Mouse (Mus musculus): ENCODE measurements at regions not wholly inside any gene's neighbourhood (a gene's known extent, or its start where the extent isn't known, plus 50 kb on each side); places are given as distances from the start of the nearest gene placed in this dataset.
A peak's percentile ranks its signal among the peaks of the same experiment; 100 is the strongest.

DNA sequence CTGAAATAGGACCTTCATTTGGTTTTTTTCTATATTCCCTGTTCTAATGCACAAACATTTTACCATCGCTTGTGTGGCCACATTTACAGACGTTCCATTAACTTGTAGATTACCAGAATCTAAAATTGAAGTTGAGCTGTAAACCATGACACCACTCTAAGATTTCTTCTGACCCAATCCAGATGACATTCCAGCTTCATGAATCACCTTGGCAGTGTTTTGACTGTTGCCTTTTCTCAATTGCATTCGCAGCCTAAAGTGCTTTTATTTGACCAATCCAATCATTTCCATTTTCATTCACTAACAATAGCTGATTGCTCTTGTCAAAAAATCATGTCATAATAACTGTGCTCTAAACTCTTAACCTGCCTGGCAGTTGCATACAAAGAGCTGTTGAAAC, 144.8 kb downstream of the Mdfic start:
- peak; percentile 94 for DNase-seq (ENCODE audit: low read depth, low spot score)

DNA sequence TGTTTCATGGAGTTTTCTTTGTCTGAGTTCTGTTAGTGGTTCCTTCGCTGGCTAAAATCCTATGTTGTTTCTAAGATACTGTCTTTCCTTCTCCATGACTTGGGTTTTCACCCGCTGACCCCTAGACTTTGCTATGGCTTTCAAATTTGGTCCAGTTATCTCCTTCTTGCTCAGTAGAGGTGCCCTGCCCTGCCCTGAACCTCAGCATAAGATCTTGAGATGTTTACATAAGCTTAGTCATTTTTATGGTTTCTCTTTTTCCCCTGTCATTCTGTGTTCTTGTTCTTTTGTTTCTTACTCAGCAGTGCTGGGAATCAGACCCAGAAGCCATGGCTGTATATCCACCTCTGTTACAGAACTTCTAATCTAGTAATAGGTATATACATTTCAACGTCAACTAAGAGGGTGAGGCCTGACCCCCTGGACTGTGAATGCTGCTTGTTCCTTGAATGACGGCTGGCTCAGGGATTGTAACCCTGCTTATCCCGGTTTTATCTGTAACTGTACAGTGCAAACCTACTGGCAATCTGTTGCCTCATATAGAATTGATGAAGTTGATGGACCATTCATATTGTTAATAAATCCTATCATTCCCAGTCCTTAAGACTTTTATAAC, 161.9 kb downstream of the Mdfic start:
- DNase-seq (ENCODE audit: low read depth, low spot score): no peak

DNA sequence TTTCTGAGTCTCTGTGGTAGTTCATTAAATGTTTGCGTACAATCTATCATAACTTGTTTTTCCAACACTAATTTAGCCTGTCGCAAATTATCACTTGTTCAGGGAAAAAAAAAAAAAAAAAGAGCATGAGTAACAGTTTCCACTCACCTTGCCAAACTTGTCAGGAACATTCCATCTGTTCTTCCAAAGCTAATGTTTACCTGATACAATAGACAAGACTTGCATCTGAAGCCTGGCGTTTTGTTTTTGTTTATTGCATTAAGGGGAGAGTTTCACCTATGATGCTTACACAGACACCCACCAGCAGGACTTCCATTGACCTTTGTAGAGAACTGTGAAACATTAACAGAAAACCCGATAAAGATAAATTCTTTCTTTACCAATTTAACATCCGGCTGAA, 172.6 kb downstream of the Mdfic start:
- no peak for DNase-seq (ENCODE audit: low read depth, low spot score)

- no peak for DNase-seq (ENCODE audit: low read depth, low spot score)
Measured at GRCm38 (mm10) chr6:15900495-15900894, 180.0 kb downstream of the Mdfic start.

GRCm38 (mm10) chr6:15902665-15903274, 182.3 kb downstream of the Mdfic start:
- DNase-seq (ENCODE audit: low read depth, low spot score): no peak

GRCm38 (mm10) chr6:15910420-15911167, 190.1 kb downstream of the Mdfic start:
- DNase-seq (ENCODE audit: low read depth, low spot score): no peak

GRCm38 (mm10) chr6:15929650-15930049, 209.2 kb downstream of the Mdfic start:
- DNase-seq (ENCODE audit: low read depth, low spot score): no peak

DNA sequence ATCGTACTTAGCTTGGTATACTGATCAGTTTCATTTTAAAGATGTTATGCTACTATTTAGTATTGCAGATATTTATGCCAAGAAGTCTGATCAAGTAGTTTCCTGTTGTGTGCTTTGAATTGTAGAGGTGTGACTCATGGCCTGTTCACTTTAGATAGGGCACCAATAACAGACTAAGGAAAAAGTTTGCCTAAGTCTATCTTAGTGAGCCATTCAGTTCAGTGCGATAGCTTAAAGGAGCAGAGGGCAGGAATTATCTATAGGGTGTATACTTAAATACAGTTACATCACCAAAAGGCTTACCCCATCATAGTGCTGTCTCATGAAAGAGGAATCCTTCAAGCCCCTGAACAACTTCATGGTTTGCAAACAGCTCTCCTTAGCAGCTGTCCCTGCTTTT, 229.8 kb downstream of the Mdfic start:
- no peak for DNase-seq (ENCODE audit: low read depth, low spot score)

DNA sequence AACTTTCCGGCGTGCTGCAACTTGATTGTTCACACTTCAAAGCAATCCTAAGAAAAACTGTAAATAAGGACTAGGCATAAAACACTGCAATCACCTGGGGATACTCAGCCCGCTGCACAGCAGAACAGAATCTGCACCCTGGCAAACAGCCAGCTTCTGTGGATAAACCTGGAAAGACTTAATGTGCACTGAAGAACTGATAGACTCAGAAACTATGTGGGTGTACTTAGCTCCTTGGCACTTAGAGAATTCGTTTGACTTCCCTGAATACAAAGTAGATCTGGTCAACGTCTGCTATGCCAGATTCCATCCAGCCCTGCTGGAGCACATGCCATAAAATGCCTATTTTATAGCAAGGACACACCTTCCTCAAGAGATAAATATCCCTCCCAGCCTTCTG, 266.9 kb downstream of the Mdfic start:
- peak; percentile 24 for DNase-seq (ENCODE audit: low read depth, low spot score)
